Mouse (Mus musculus) heart, embryonic 13.5 days (tissue): ENCODE measurements around the gene Trpm8. TPM values are rescaled to one million over a fixed set of nuclear protein-coding genes. Genes with fewer than 3 reads are reported as not detected.

Experiments
- ATAC-seq: fragments of 200-750 bp; cut with Nextera tagmentation; 2 replicates; pipeline ENCODE4 v1.8.0; 2017; ENCODE audit warnings: moderate TSS enrichment; ENCODE audit not compliant: insufficient number of reproducible peaks, low FRiP score, low TSS enrichment; ENCODE audit errors: extremely low read depth
- H3K27ac ChIP-seq: fragments of 300-500 bp; sonication (generic); replicated peaks from 2 replicates; pipeline ENCODE4 v1.5.1; 2015; ENCODE audit warnings: moderate library complexity, mild to moderate bottlenecking, inconsistent platforms
- H3K27me3 ChIP-seq: fragments of 300-500 bp; sonication (generic); replicated peaks from 2 replicates; pipeline ENCODE4 v1.6.1; 2015; ENCODE audit warnings: mild to moderate bottlenecking, inconsistent platforms
- H3K36me3 ChIP-seq: fragments of 300-500 bp; sonication (generic); 2 replicates; pipeline ENCODE4 v1.6.1; 2015; ENCODE audit warnings: mild to moderate bottlenecking, inconsistent platforms
- H3K4me1 ChIP-seq: fragments of 300-500 bp; sonication (generic); 2 replicates; pipeline ENCODE4 v1.6.1; 2015; ENCODE audit warnings: inconsistent platforms
- H3K4me2 ChIP-seq: fragments of 300-500 bp; sonication (generic); 2 replicates; pipeline ENCODE4 v1.6.1; 2015; ENCODE audit warnings: inconsistent platforms, mild to moderate bottlenecking, moderate library complexity
- H3K4me3 ChIP-seq: fragments of 300-500 bp; sonication (generic); 2 replicates; pipeline ENCODE4 v1.5.1; 2015; ENCODE audit warnings: moderate library complexity, mild to moderate bottlenecking, inconsistent platforms
- H3K9ac ChIP-seq: fragments of 300-500 bp; sonication (generic); 2 replicates; pipeline ENCODE4 v1.6.1; 2015; ENCODE audit warnings: inconsistent platforms, mild to moderate bottlenecking, moderate library complexity
- H3K9me3 ChIP-seq: fragments of 300-500 bp; sonication (generic); 2 replicates; pipeline ENCODE4 v1.6.1; 2016; ENCODE audit warnings: inconsistent platforms
- WGBS: fragments of 180-500 bp; shearing (Covaris S2); methylation state at CpG from one replicate; pipeline ENCODE4 v1.1.7; 2015; ENCODE audit warnings: mixed read lengths; 5-methylcytosine and 5-hydroxymethylcytosine counted together
- polyA plus RNA-seq: library from polyadenylated mRNA; unstranded; fragments of >200 nt; fragmentation: Nextera tagmentation; extraction: Ambion mirVana; gene quantifications from 2 replicates; pipeline ENCODE4 v1.2.1, GENCODE M21; 2015

The Trpm8 gene
- polyA plus RNA-seq, 1 experiment from 2014 or later: 0.03 TPM

DNA sequence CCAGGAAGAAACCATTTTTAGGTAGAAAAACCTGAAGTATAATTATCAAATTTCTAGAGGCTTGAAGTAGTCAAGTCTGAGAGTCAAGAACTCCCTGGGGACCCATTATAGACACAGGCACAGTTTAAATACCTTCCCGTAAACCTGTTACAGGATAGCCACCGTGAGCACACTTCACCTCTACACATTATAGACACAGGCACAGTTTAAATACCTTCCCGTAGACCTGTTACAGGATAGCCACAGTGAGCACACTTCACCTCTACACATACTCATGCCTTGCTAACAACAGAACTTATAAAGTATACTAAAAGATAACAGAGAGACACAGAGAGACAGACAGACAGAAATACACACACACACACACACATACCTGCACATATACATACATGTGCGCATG lies 153.8 kb downstream of the Trpm8 start:
- Histone ChIP-seq H3K4me2 (no peak overlapping the region), H3K4me3 (no peak overlapping the region), H3K9ac (no peak overlapping the region), H3K27me3 (peaks cover 12% of the 10 kb centered on the region), H3K36me3 (no peaks in the 10 kb centered on the region), H3K27ac (no peak overlapping the region), H3K9me3 (no peaks in the 10 kb centered on the region), H3K4me1 (0 out of 2 replicates have a peak, but pooled peaks cover 5% of the 10 kb centered on the region)
- ATAC-seq: no peak
- WGBS: 80% methylated on average over 4 of the region's 4 CpGs

DNA sequence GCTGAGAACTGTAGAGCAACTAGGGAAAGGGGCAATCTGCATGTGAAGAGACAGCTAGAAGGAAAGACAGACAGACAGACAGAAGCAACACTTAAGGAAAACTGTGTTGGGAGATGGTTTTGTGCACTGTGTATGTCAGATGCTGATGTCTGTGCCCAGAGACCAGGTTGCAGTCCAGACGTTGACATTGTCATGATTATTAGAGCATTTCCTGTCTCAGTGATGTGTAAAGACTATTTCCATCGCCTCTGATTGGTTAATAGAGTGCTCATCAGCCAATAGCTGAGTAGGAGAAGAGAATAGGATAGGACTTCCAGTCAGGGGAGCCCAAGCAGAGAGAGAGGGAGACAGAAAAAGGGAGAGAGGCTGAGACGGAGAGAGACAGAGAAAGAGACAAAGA lies 155.1 kb downstream of the Trpm8 start:
- no peaks in the 10 kb centered on the region for H3K36me3 ChIP-seq
- no peaks in the 10 kb centered on the region for H3K9me3 ChIP-seq
- 0 out of 2 replicates have a peak, but pooled peaks cover 5% of the 10 kb centered on the region for H3K4me1 ChIP-seq
- H3K4me3 ChIP-seq: no peak overlapping the region
- no peak overlapping the region for H3K9ac ChIP-seq
- WGBS: 37% methylated on average over 3 of the region's 3 CpGs
- H3K4me2 ChIP-seq: no peak overlapping the region
- H3K27ac ChIP-seq: no peak overlapping the region
- no peak for ATAC-seq
- no peaks in the 10 kb centered on the region for H3K27me3 ChIP-seq

DNA sequence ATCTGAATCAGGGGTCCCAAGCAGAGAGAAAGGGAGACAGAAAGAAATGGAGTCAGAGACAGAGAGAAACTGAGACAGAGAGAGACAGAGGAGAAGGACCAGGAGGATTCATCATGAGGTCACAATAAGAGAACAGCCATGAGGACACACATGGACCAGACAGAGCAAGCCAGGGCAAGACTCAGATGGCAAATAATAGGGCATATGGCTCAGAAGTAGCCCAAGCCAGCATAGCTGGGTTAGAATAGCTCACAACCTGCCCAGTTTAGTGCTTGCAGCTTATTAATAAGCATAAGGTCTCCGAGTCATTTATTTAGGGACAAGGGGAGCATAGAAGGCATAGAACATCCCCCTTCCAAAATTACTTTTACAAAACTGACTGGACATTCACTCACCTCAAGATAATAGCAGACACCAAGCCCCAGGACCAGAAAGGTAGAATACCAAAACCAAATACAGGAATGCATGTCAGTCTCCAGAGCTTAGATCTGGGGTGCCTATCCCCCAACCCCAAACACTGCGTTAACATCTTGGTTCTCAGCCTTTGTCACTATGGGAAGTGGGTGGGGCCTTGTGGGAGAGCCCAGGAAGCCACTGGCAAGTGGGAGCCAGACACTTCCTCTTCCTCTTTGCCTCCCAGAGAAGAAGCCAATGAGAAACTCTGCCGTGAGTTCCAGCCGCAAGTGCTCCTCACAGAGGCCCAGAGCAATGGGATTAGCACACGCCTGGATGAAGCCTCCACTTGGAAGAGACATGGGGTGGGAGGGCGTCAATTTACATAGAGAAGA lies 155.8 kb downstream of the Trpm8 start:
- Histone ChIP-seq H3K4me2 (no peak overlapping the region), H3K27me3 (no peaks in the 10 kb centered on the region), H3K9ac (no peak overlapping the region), H3K36me3 (no peaks in the 10 kb centered on the region), H3K4me3 (no peak overlapping the region), H3K9me3 (no peaks in the 10 kb centered on the region), H3K4me1 (0 out of 2 replicates have a peak, but pooled peaks cover 5% of the 10 kb centered on the region), H3K27ac (no peak overlapping the region)
- WGBS: 54% methylated on average over 6 of the region's 6 CpGs
- ATAC-seq: no peak

DNA sequence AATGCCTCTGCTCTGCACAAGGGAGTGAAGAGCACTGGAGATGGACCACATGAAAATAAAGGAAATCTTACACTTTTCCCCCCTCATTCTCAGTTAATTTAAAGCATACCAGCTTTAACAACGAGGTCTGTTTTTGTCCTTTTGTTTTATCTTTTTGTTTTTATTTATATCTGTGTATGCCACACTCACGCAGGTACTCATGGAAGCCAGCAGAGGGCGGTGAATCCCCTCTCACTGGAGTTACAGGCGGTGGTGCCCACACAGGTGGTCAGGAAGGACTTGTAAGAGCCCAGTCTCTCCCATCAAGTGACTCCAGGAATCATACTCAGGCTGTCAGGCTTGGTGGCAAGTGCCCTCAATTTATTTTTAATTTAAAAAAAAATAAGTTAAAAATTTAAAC lies 156.6 kb downstream of the Trpm8 start:
- H3K36me3 ChIP-seq: no peaks in the 10 kb centered on the region
- H3K4me1 ChIP-seq: no peaks in the 10 kb centered on the region
- no peak for ATAC-seq
- no peak overlapping the region for H3K9ac ChIP-seq
- H3K27ac ChIP-seq: no peak overlapping the region
- no peak overlapping the region for H3K4me3 ChIP-seq
- no peaks in the 10 kb centered on the region for H3K9me3 ChIP-seq
- 63% methylated on average over 4 of the region's 4 CpGs for WGBS
- H3K27me3 ChIP-seq: no peaks in the 10 kb centered on the region
- no peak overlapping the region for H3K4me2 ChIP-seq

DNA sequence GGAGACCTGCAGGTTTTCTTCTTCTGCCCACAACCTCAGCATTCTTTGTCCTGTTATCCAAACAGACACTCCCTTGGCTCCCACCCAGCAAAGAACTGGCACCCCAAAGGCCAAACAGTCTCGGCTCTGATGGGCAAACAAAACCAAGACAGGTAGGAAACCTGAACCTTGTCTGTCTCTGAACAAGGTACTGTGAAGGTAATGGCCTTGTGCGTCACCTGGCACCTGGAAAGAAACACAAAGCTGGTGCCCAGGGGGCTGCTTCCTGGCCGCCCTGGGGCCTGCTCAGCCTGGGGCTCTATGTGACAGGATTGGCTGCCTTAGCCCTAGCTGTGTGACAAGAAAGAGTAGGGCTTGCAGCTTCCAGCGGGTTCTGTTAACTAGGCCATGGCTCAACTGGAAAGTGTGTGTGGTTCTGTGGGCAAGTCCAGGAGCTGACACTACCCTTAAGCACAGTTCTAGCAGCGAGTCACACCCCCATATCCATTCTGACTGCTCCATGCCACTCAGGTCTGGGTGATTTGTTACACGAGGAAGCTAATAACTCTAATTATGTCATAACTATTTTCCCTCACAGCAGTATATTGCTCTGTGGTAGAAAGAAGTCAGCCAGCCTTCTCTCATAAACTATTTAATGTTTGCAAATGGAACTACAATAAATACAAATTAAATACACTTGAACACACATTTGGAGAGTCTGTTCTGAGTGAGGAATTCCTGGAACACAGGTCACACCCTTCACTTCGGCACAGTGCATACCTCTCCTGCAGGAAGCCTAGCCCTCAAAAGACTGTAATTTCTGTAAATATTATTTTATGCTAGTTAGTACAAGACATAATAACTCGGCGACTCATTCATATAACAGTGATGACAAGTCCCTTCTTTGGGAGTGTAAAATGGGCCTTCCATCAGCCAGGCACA lies 160.0 kb downstream of the Trpm8 start:
- no peaks in the 10 kb centered on the region for H3K9me3 ChIP-seq
- H3K4me2 ChIP-seq: no peak overlapping the region
- H3K4me1 ChIP-seq: no peaks in the 10 kb centered on the region
- no peak for ATAC-seq
- H3K27me3 ChIP-seq: no peaks in the 10 kb centered on the region
- no peak overlapping the region for H3K9ac ChIP-seq
- H3K4me3 ChIP-seq: no peak overlapping the region
- 66% methylated on average over 9 of the region's 9 CpGs for WGBS
- H3K27ac ChIP-seq: no peak overlapping the region
- no peaks in the 10 kb centered on the region for H3K36me3 ChIP-seq

Other genes starting within 250 kb of the Trpm8 start
- gene Ugt1a10, start 222.3 kb upstream of the Trpm8 start, polyA plus RNA-seq: not detected in 2 replicates
- gene Ugt1a9, start 206.9 kb upstream of the Trpm8 start, polyA plus RNA-seq: not detected in 2 replicates
- not detected in 2 replicates for gene Ugt1a8, start 189.8 kb upstream of the Trpm8 start, polyA plus RNA-seq
- 1.0 and 1.7 TPM in 2 replicates for gene Ugt1a7c, start 182.6 kb upstream of the Trpm8 start, polyA plus RNA-seq
- gene Ugt1a6b, start 174.4 kb upstream of the Trpm8 start, polyA plus RNA-seq: not detected in 2 replicates
- gene Ugt1a6a, start 142.9 kb upstream of the Trpm8 start, polyA plus RNA-seq: 0.19 and 0.20 TPM in 2 replicates
- gene Ugt1a5, start 111.6 kb upstream of the Trpm8 start, polyA plus RNA-seq: not detected in 2 replicates
- gene Ugt1a2, start 77.1 kb upstream of the Trpm8 start, polyA plus RNA-seq: not detected in 2 replicates
- gene Dnajb3, start 71.9 kb upstream of the Trpm8 start, polyA plus RNA-seq: 5.3 and 5.8 TPM in 2 replicates
- gene Ugt1a1, start 65.7 kb upstream of the Trpm8 start, polyA plus RNA-seq: not detected in 2 replicates
- gene Mroh2a, start 50.7 kb upstream of the Trpm8 start, polyA plus RNA-seq: 0.33 and 0.50 TPM in 2 replicates
- 102 and 106 TPM in 2 replicates for gene Hjurp, start within 50 bp of the Trpm8 start, polyA plus RNA-seq
- 0.79 and 4.4 TPM in 2 replicates for gene Spp2, start 129.3 kb downstream of the Trpm8 start, polyA plus RNA-seq
- gene Glrp1, start 232.4 kb downstream of the Trpm8 start, polyA plus RNA-seq: 0.19 and 0.24 TPM in 2 replicates